Mouse (Mus musculus): ENCODE results near the gene Zfp422.

DNA sequence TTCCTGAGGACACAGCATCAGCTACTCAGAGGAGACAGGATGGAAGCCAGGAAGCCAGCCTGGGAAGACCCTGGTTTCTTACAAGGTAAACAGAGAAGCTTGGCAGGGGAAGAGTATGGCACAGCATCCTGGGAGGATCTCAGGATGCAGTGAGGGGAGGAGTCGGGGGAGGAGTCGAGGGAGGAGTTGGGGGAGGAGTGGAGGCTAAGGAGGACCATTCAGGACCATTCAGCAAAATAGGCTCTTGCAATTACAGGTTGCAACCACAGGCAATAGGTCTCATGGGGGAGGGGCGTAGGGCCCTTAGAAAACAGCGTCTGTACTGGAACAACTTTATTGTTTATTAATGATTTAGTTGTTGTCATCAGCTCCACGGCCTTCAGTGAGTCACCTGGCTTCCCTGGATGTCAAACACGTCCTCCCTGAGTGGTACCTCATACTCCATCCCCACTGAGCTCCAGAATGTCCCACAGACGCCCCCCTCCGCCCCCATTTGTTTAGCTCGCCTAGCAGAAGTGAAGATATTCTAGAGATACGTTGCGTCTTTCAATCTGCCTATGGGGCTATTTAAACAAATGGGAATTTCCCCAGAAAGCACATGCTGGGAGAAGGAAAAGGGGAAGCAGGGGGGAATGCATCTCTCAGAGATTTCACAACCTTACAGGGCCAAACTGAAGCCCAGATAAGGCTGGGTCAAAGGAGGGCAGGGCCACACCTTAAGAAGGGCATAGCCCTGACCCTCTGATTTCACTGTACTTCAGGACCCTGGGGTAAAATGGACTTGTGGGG, 40.1 kb upstream of the Zfp422 start:
- TF ChIP-seq EP300 (IDR thresholded peaks at IDR 0.05; ENCODE audit: insufficient read depth, low read depth, low read length) (no peak), CTCF (IDR thresholded peaks at IDR 0.05) (no peak)

All from heart, adult 2 months (tissue).